Mouse (Mus musculus): ENCODE data around the gene Mon2.

GRCm38 (mm10) chr10:122962651-122963050, 113.7 kb downstream of the Mon2 start:
- TF ChIP-seq CTCF (IDR thresholded peaks at IDR 0.05; ENCODE audit: insufficient read depth, low read length) (no peak), POLR2A (IDR thresholded peaks at IDR 0.05; ENCODE audit: borderline replicate concordance, extremely low read depth, low read depth, low read length) (no peak)
